Mouse (Mus musculus) liver, adult 2 months (tissue): Measurements from ENCODE around the gene Jsrp1.

Experiments
- CTCF ChIP-seq: fragments of 200-500 bp; IDR thresholded peaks from 2 replicates; pipeline ENCODE4 v1.5.1; 2011; ENCODE audit warnings: low read depth, low read length, control low read depth
- POLR2A ChIP-seq: fragments of 200-500 bp; IDR thresholded peaks from 2 replicates; pipeline ENCODE4 v1.6.1; 2011; ENCODE audit warnings: low read length, control low read depth; ENCODE audit not compliant: insufficient read depth; ENCODE audit errors: extremely low read depth

DNA sequence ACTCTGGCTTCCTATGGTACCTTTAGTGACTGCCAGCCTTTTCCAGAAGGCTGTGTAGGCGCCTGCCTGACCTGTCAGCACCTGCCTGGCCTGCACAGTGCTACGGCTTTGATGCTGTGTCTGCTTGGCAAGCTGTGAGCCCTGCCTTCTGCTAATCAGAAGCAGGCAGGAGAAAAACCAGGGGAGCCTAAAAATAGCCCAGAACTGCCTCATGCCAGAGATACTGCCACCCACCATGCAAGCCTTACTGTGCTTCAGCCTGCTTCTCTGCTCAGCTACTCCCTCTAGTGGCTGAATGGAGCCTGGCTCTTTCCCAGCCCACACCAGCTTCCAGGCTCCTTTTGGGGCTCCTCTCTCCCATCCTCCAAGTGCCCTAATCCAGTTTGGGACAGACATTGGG, 38.7 kb downstream of the Jsrp1 start:
- peak; percentile 91 for TF ChIP-seq CTCF
- TF ChIP-seq POLR2A: no peak
